Mouse (Mus musculus) bone marrow macrophage, adult 2 months (primary cell): ENCODE results near the gene Acad11.

Experiments
- CTCF ChIP-seq: IDR thresholded peaks from 2 replicates; pipeline ENCODE4 v1.5.1; 2012; ENCODE audit warnings: low read depth, mild to moderate bottlenecking, low read length, moderate library complexity
- POLR2A ChIP-seq: IDR thresholded peaks from 2 replicates; pipeline ENCODE4 v1.6.1; 2012; ENCODE audit warnings: mild to moderate bottlenecking, low read depth, low read length, borderline replicate concordance

GRCm38 (mm10) chr9:104051028-104051427 is 12.1 kb upstream of the Acad11 start:
- TF ChIP-seq CTCF (no peak), POLR2A (no peak)
